Mouse (Mus musculus): ENCODE data around the gene Gm7544. TPM values are rescaled to one million over a fixed set of nuclear protein-coding genes. Genes with fewer than 3 reads are reported as not detected.
"Not testable (repeated sequence)": the region's sequence is repeated elsewhere in the genome, so short reads cannot be mapped to it uniquely, and the experiment has no call there.

Gm7544 gene
- polyA plus RNA-seq, 1 experiment from 2014 or later: not detected

DNA sequence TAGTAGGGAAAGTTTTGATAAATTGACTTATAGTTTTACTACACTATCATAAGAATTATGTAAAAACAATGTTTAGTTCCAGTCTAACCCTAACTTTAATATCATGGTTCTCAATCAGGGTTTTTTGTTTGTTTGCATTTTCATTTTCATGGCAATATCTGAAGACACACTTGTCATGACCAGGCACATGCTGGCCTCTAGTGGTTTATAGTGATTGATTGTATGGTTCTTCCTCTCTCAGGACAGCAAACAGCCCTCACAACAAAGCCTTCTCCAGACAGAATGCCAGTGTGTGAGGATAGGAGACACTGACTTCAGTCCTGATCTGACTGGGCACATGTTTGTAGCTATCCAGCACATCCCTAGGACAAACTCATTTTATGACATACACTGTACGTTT, 17.4 kb upstream of the Gm7544 start:
- Histone ChIP-seq H3K9me3 (replicated peaks) (no peaks in the 10 kb centered on the region), H3K9ac (no peak overlapping the region), H3K36me3 (replicated peaks) (no peaks in the 10 kb centered on the region), H3K4me3 (replicated peaks) (no peak overlapping the region), H3K27ac (replicated peaks) (no peak overlapping the region), H3K4me1 (replicated peaks) (no peaks in the 10 kb centered on the region), H3K27me3 (no peaks in the 10 kb centered on the region), H3K4me2 (no peak overlapping the region)
- no peak for ATAC-seq (ENCODE audit: insufficient read depth)
- WGBS (ENCODE audit: insufficient replicate concordance): 68% methylated on average over 1 of the region's 1 CpGs

DNA sequence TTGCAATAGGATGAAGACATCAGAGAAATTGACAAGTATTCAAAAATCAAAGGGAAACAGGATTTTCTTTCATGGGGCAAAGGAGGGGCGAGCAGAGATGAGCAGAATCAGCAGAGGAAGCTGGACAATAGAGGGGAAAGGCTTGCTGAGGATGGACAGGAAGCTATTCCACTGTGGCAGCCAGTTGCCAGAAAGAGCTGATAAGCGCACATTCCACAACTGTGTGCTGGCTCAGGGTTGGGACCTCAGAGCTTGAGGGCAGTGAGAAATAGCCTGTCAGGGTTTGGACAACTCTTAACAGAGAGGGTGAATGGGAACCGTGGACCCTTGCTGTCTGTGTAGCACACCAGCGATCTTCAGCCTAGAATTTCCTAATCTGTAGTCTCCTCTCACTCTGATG, 16.2 kb upstream of the Gm7544 start:
- Histone ChIP-seq H3K9me3 (replicated peaks) (no peaks in the 10 kb centered on the region), H3K36me3 (replicated peaks) (no peaks in the 10 kb centered on the region), H3K27ac (replicated peaks) (no peak overlapping the region), H3K4me1 (replicated peaks) (no peaks in the 10 kb centered on the region), H3K4me2 (no peak overlapping the region), H3K9ac (no peak overlapping the region), H3K4me3 (replicated peaks) (no peak overlapping the region), H3K27me3 (no peaks in the 10 kb centered on the region)
- WGBS (ENCODE audit: insufficient replicate concordance): 20% methylated on average over 4 of the region's 4 CpGs
- 0 out of 2 replicates have a peak, but pooled peaks have one; percentile 37 for ATAC-seq (ENCODE audit: insufficient read depth)

GRCm38 (mm10) chr1:82966413-82966812, 10.6 kb upstream of the Gm7544 start:
- Histone ChIP-seq H3K4me2 (no peak overlapping the region), H3K9me3 (replicated peaks) (no peaks in the 10 kb centered on the region), H3K9ac (no peak overlapping the region), H3K4me3 (replicated peaks) (no peak overlapping the region), H3K27ac (replicated peaks) (no peak overlapping the region), H3K36me3 (replicated peaks) (no peaks in the 10 kb centered on the region), H3K4me1 (replicated peaks) (no peaks in the 10 kb centered on the region), H3K27me3 (no peaks in the 10 kb centered on the region)
- 49% methylated on average over 3 of the region's 3 CpGs for WGBS (ENCODE audit: insufficient replicate concordance)
- no peak for ATAC-seq (ENCODE audit: insufficient read depth)

- no peak for ATAC-seq (ENCODE audit: insufficient read depth)
- H3K4me3 ChIP-seq (replicated peaks): no peak within 1 kb of the TSS
- no peaks in the 10 kb centered on the region for H3K27me3 ChIP-seq
- H3K36me3 ChIP-seq (replicated peaks): no peaks in the 10 kb centered on the region
- WGBS (ENCODE audit: insufficient replicate concordance): 63% methylated on average over 11 of the region's 11 CpGs
- H3K4me2 ChIP-seq: no peak within 1 kb of the TSS
- no peak within 1 kb of the TSS for H3K9ac ChIP-seq
- H3K4me1 ChIP-seq (replicated peaks): no peaks in the 10 kb centered on the region
- no peak within 1 kb of the TSS for H3K27ac ChIP-seq (replicated peaks)
- H3K9me3 ChIP-seq (replicated peaks): no peaks in the 10 kb centered on the region
Measured at GRCm38 (mm10) chr1:82959870-82960385, 4.1 kb upstream of the Gm7544 start, which contains the start of gene Gm47955. Gene Gm47955 (plus strand): TSS chr1:82960286.

DNA sequence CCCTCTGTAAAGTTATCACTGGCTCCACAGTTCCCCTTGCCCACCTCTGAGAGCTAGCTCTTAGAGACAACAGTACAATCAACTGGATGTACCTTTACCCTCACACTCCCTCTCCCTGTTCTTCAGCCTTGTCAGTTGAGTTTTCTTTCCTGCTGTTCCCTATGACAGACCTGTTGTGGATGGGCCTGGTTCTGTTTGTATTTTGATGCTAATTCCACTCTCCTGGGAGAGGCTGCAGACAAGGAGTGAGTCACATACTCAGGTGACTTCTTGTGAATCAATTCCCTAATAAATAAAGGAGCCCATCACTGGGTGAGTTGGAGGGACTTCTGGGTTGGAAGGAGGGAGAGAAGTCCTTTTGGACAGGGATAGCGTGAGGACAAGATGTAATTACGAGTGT, 7.2 kb downstream of the Gm7544 start:
- Histone ChIP-seq H3K9ac (no peak overlapping the region), H3K9me3 (replicated peaks) (no peaks in the 10 kb centered on the region), H3K4me3 (replicated peaks) (no peak overlapping the region), H3K27me3 (no peaks in the 10 kb centered on the region), H3K36me3 (replicated peaks) (no peaks in the 10 kb centered on the region), H3K27ac (replicated peaks) (no peak overlapping the region), H3K4me1 (replicated peaks) (no peaks in the 10 kb centered on the region), H3K4me2 (no peak overlapping the region)
- WGBS (ENCODE audit: insufficient replicate concordance): 70% methylated on average over 2 of the region's 2 CpGs
- no peak for ATAC-seq (ENCODE audit: insufficient read depth)

DNA sequence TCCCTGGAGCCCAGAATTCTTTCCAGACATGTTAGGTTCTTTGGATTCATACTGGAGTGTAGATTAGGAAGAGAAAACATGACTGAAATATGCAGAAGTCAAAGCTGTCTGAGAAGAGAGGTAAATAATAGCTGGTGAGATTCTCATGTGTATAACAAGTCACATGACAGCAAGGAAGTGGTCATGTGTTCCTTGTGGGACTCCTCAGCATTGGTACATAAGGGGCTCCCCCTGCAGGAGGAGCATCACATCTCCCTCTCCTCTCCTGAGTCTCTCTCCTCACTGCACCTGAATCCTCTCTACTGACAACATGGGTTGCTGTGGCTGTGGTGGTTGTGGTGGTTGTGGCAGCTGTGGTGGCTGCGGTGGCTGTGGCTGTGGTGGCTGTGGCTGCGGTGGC, 9.8 kb downstream of the Gm7544 start:
- not testable (repeated sequence) for H3K4me2 ChIP-seq; H3K9ac ChIP-seq; H3K9me3 ChIP-seq (replicated peaks); H3K27me3 ChIP-seq; ATAC-seq (ENCODE audit: insufficient read depth); H3K4me3 ChIP-seq (replicated peaks); H3K4me1 ChIP-seq (replicated peaks); H3K27ac ChIP-seq (replicated peaks); H3K36me3 ChIP-seq (replicated peaks)
- 73% methylated on average over 2 of the region's 2 CpGs for WGBS (ENCODE audit: insufficient replicate concordance)

- H3K4me1 ChIP-seq (replicated peaks); H3K27ac ChIP-seq (replicated peaks); H3K9me3 ChIP-seq (replicated peaks); H3K27me3 ChIP-seq; H3K9ac ChIP-seq; H3K4me2 ChIP-seq; ATAC-seq (ENCODE audit: insufficient read depth); H3K4me3 ChIP-seq (replicated peaks); H3K36me3 ChIP-seq (replicated peaks): not testable (repeated sequence)
- WGBS (ENCODE audit: insufficient replicate concordance): no CpG with 5 or more reads among the region's 6 CpGs
Measured at GRCm38 (mm10) chr1:82943295-82943694, 12.5 kb downstream of the Gm7544 start, which contains the start of gene A030003K21Rik. Gene A030003K21Rik (minus strand): TSS chr1:82943388.

DNA sequence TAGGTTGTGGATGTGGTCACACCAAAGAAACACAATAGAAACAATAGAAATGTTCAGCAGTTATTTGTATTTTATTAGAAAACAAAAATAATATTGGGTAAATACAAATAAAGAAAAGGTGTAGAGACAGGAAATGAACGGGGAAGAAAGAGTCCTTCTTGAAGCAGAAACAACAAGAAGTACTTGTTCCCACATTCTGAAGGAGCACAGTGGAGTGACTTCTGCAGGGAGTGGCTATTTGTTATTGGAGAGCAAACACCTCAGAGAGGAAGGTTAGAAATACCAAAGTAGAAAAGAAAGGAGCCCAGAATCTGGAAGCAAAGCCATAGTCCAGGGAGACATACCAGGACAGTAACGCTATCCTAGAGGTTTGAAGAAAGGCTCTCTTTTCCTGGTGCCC, 13.3 kb downstream of the Gm7544 start:
- not testable (repeated sequence) for H3K4me1 ChIP-seq (replicated peaks); H3K27ac ChIP-seq (replicated peaks); H3K27me3 ChIP-seq; ATAC-seq (ENCODE audit: insufficient read depth); H3K36me3 ChIP-seq (replicated peaks); H3K4me2 ChIP-seq; H3K4me3 ChIP-seq (replicated peaks); H3K9ac ChIP-seq; H3K9me3 ChIP-seq (replicated peaks)
- WGBS (ENCODE audit: insufficient replicate concordance): 60% methylated on average over 2 of the region's 2 CpGs

DNA sequence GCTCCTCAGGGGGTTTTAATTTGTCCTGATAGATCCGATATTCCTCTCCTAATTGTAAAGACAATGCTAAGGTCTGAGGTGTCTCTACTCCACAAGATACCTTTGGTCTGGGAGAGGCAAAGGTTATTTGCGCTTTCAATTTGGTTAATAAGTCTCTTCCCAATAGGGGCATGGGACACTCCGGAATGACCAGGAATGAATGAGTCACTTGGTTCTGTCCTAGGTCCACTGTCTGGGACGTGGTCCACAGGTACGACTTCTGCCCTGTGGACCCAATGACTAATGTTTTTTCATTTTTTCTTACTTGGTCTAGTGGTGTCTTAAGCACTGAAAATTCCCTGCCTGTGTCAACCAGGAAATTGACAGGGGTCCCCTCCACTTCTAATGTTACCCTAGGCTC, 17.1 kb downstream of the Gm7544 start:
- Histone ChIP-seq H3K4me3 (replicated peaks) (no peak overlapping the region), H3K9ac (no peak overlapping the region), H3K27me3 (no peaks in the 10 kb centered on the region), H3K36me3 (replicated peaks) (no peaks in the 10 kb centered on the region), H3K4me2 (no peak overlapping the region), H3K9me3 (replicated peaks) (no peaks in the 10 kb centered on the region), H3K27ac (replicated peaks) (no peak overlapping the region), H3K4me1 (replicated peaks) (no peaks in the 10 kb centered on the region)
- no peak for ATAC-seq (ENCODE audit: insufficient read depth)
- WGBS (ENCODE audit: insufficient replicate concordance): 80% methylated on average over 5 of the region's 5 CpGs

DNA sequence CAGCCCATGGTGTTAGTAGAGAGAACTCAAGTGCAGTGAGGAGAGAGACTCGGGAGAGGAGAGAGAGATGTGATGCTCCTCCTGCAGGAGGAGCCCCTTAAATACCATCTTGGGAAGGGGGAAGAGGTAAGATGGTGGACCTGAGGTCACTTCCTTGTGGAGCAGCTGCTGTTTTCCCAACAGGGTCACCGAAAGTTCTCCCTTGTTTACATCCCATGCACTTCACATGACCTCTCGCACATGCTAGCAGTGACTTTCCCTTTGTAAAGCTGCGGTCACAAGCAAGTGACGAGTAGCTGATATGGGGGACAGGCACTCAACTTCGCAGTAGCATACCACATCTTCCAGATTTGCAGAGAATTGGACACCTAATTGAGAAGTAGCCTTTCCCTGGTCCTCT, 24.5 kb downstream of the Gm7544 start, which contains the start of gene Gm6217:
Gene Gm6217, minus strand, starts transcription at position 74 of the 400 bp plus-strand sequence.
- ATAC-seq (ENCODE audit: insufficient read depth); H3K9me3 ChIP-seq (replicated peaks); H3K27me3 ChIP-seq; H3K4me2 ChIP-seq; H3K27ac ChIP-seq (replicated peaks); H3K4me1 ChIP-seq (replicated peaks); H3K9ac ChIP-seq; H3K36me3 ChIP-seq (replicated peaks); H3K4me3 ChIP-seq (replicated peaks): not testable (repeated sequence)
- no CpG with 5 or more reads among the region's 6 CpGs for WGBS (ENCODE audit: insufficient replicate concordance)

DNA sequence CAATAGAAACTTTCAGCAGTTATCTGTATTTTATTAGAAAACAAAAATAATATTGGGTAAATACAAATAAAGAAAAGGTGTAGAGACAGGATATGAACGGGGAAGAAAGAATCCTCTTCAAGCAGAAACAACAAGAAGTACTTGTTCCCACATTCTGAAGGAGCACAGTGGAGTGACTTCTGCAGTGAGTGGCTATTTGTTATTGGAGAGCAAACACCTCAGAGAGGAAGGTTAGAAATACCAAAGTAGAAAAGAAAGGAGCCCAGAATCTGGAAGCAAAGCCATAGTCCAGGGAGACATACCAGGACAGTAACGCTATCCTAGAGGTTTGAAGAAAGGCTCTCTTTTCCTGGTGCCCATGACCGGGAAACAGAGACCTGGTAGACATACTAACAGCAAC, 25.3 kb downstream of the Gm7544 start:
- not testable (repeated sequence) for H3K27ac ChIP-seq (replicated peaks); ATAC-seq (ENCODE audit: insufficient read depth); H3K4me3 ChIP-seq (replicated peaks); H3K27me3 ChIP-seq; H3K4me1 ChIP-seq (replicated peaks); H3K4me2 ChIP-seq; H3K9me3 ChIP-seq (replicated peaks); H3K9ac ChIP-seq; H3K36me3 ChIP-seq (replicated peaks)
- WGBS (ENCODE audit: insufficient replicate concordance): 57% methylated on average over 3 of the region's 3 CpGs

DNA sequence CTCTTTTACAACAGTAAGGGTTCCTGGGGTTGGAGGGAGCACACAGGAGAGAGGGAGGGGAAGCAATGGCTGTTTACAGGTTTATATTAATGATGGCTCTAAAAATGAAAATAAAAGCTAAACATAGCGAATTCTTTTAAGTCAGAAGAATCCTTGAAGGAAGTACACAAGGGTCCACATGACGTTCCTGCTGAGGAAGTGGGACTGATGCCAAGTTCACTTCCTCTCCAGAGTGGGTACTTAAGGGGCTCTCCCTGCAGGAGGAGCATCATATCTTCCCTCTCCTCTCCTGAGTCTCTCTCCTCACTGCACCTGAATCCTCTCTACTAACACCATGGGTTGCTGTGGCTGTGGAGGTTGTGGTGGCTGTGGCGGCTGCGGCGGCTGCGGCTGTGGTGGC, 31.2 kb downstream of the Gm7544 start, which contains the start of gene A030014E15Rik:
Gene A030014E15Rik, plus strand, starts transcription at position 268 of the 400 bp plus-strand sequence.
- ATAC-seq (ENCODE audit: insufficient read depth): no peak
- Histone ChIP-seq H3K27ac (replicated peaks) (no peak within 1 kb of the TSS), H3K27me3 (no peaks in the 10 kb centered on the region), H3K9ac (no peak within 1 kb of the TSS), H3K4me1 (replicated peaks) (no peaks in the 10 kb centered on the region), H3K9me3 (replicated peaks) (no peaks in the 10 kb centered on the region), H3K4me2 (no peak within 1 kb of the TSS), H3K4me3 (replicated peaks) (no peak within 1 kb of the TSS), H3K36me3 (replicated peaks) (no peaks in the 10 kb centered on the region)
- WGBS (ENCODE audit: insufficient replicate concordance): 74% methylated on average over 6 of the region's 6 CpGs

All from liver, embryonic 15.5 days (tissue).